Mouse (Mus musculus) ES-E14 (cell line): ENCODE measurements around the gene Med7.

Source experiments
- CHD2 ChIP-seq: IDR thresholded peaks from 2 replicates; pipeline ENCODE4 v1.6.1; 2014; ENCODE audit warnings: mild to moderate bottlenecking, low read depth, low read length, inconsistent platforms
- HCFC1 ChIP-seq: IDR thresholded peaks from 2 replicates; pipeline ENCODE4 v1.6.1; 2012; ENCODE audit warnings: low read length, inconsistent platforms, borderline replicate concordance; ENCODE audit not compliant: insufficient read depth
- MAFK ChIP-seq: IDR thresholded peaks from 2 replicates; pipeline ENCODE4 v1.6.1; 2014; ENCODE audit warnings: mild to moderate bottlenecking, low read depth, low read length, inconsistent platforms; ENCODE audit not compliant: insufficient read depth
- ZC3H11A ChIP-seq: IDR thresholded peaks from 2 replicates; pipeline ENCODE4 v1.6.1; 2012; ENCODE audit warnings: low read depth, mild to moderate bottlenecking, inconsistent platforms, low read length, borderline replicate concordance
- ZNF384 ChIP-seq: IDR thresholded peaks from 2 replicates; pipeline ENCODE4 v1.6.1; 2012; ENCODE audit warnings: low read depth, low read length, inconsistent platforms

- TF ChIP-seq ZC3H11A (no peak), CHD2 (no peak), MAFK (no peak), HCFC1 (no peak), ZNF384 (no peak)
Measured at GRCm38 (mm10) chr11:46418860-46419259, 17.9 kb upstream of the Med7 start.
